Comparison of ENCODE assay signal across 9 mouse cellular contexts in the genomic region with DNA sequence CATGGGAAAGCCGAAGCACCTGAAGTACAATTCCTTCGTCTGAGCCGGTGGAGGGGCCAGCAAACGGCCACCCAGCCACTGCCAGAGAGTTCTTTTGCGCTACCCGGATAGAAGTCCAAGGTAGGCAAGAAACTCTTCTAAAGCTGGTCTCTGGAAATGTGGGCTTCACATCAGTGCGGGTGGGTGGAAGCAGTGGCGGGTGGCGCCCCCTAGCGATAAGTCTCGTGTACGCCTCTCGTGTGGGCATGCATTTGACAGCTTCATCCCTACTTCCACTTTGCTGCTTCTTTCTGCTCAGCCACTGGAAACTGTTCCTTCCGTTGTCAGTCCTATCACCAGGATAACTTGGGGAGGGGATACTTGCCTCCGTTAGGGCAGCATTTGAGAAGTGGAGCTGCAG. TPM values are rescaled to one million over a fixed set of nuclear protein-coding genes. Genes with fewer than 3 reads are reported as not detected.
A peak's percentile ranks its signal among the peaks of the same experiment; 100 is the strongest.
DNase-seq lines count a peak whose midpoint lies in the region; ATAC-seq and TF ChIP-seq lines count a peak whose summit lies in the region.
"Had no signal": no experiment of that assay in that cellular context is flagged by ENCODE, and none has a peak within 500 bp of the region (broad histone marks: within the 10 kb centered on the region; RNA-seq: fewer than 3 reads in every experiment).

No protein-coding gene starts in this region.

- no peak overlapping the region for H3K4me3 ChIP-seq in hindbrain, embryonic 14.5 days (replicated peaks; ENCODE audit: low read length)
- H3K4me3 ChIP-seq in hindbrain, embryonic 16.5 days (ENCODE audit: low read length), result no peak overlapping the region
- no peak overlapping the region for H3K4me3 ChIP-seq in thymus, adult 2 months (ENCODE audit: control insufficient read depth, insufficient read depth, low read length)

- peak; percentile 81; the same call in 1 of the 2 replicates for TF ChIP-seq CTCF in thymus, adult 2 months (IDR thresholded peaks at IDR 0.05; ENCODE audit: borderline replicate concordance, control insufficient read depth, extremely low read depth, insufficient read depth, low read length, poor library complexity)

- no peaks in the 10 kb centered on the region for H3K9me3 ChIP-seq in hindbrain, embryonic 14.5 days (ENCODE audit: control insufficient read depth, low read length)
- H3K9me3 ChIP-seq in hindbrain, embryonic 16.5 days (ENCODE audit: control insufficient read depth, low read length), result no peaks in the 10 kb centered on the region

- peaks cover 11% of the 10 kb centered on the region for H3K4me1 ChIP-seq in hindbrain, embryonic 14.5 days (replicated peaks; ENCODE audit: control insufficient read depth, insufficient read depth, low read length)
- peaks cover 10% of the 10 kb centered on the region for H3K4me1 ChIP-seq in hindbrain, embryonic 16.5 days (ENCODE audit: control insufficient read depth, insufficient read depth, low read depth, low read length)
- H3K4me1 ChIP-seq in thymus, adult 2 months (replicated peaks; ENCODE audit: control insufficient read depth, insufficient read depth, low read length), result peaks cover 5% of the 10 kb centered on the region

- WGBS in hindbrain, embryonic 14.5 days, result 51% methylated on average over 15 of the region's 15 CpGs
- 43% methylated on average over 15 of the region's 15 CpGs for WGBS in hindbrain, embryonic 16.5 days
- WGBS in thymus, adult 2 months, result 56% methylated on average over 15 of the region's 15 CpGs

- H3K4me2 ChIP-seq in hindbrain, embryonic 14.5 days (replicated peaks), result no peak overlapping the region
- H3K4me2 ChIP-seq in hindbrain, embryonic 16.5 days (ENCODE audit: low read length), result no peak overlapping the region

- no peaks in the 10 kb centered on the region for H3K36me3 ChIP-seq in hindbrain, embryonic 14.5 days (replicated peaks; ENCODE audit: control insufficient read depth, insufficient read depth)
- no peaks in the 10 kb centered on the region for H3K36me3 ChIP-seq in hindbrain, embryonic 16.5 days (ENCODE audit: control insufficient read depth, insufficient read depth, low read length)
- no peaks in the 10 kb centered on the region for H3K36me3 ChIP-seq in thymus, adult 2 months (ENCODE audit: control insufficient read depth, insufficient read depth, low read length)

- no peak overlapping the region for H3K27ac ChIP-seq in hindbrain, embryonic 14.5 days
- no peak overlapping the region for H3K27ac ChIP-seq in hindbrain, embryonic 16.5 days (ENCODE audit: low read depth, low read length)
- H3K27ac ChIP-seq in thymus, adult 2 months (ENCODE audit: control insufficient read depth, insufficient read depth, low read length), result no peak overlapping the region
- H3K27ac ChIP-seq: macrophage had no signal

- no peaks in the 10 kb centered on the region for H3K27me3 ChIP-seq in hindbrain, embryonic 14.5 days (ENCODE audit: control insufficient read depth, insufficient read depth, low read length)
- no peaks in the 10 kb centered on the region for H3K27me3 ChIP-seq in hindbrain, embryonic 16.5 days (replicated peaks; ENCODE audit: control insufficient read depth, insufficient read depth, low read length)
- no peaks in the 10 kb centered on the region for H3K27me3 ChIP-seq in thymus, adult 2 months (ENCODE audit: control insufficient read depth, insufficient read depth, low read length)

- no peak for TF ChIP-seq POLR2A in thymus, adult 2 months (IDR thresholded peaks at IDR 0.05; ENCODE audit: control insufficient read depth, extremely low read depth, insufficient read depth, low read length, poor library complexity)

- DNase-seq in hindbrain, embryonic 14.5 days (ENCODE audit: low spot score), result peak; percentile 30
- peak; percentile 45 for DNase-seq in thymus, adult 2 months
- no peak for DNase-seq in thymus, adult 18-20 months
- peak; percentile 33 to 39 for DNase-seq in cerebellum, postnatal 36 days
- peak; percentile 30 to 45 for DNase-seq in lung, postnatal 4 days
- no peak for DNase-seq in right cerebral cortex, postnatal 36 days (ENCODE audit: low spot score in 2 of 2)

- ATAC-seq in hindbrain, embryonic 14.5 days (ENCODE audit: low FRiP score), result no peak
- ATAC-seq in hindbrain, embryonic 16.5 days, result no peak
- ATAC-seq in frontal cortex, adult (ENCODE audit: low TSS enrichment), result no peak

- H3K9ac ChIP-seq in hindbrain, embryonic 14.5 days, result no peak overlapping the region
- H3K9ac ChIP-seq in hindbrain, embryonic 16.5 days (ENCODE audit: low read depth, low read length), result no peak overlapping the region

RNA-seq across cellular contexts. Expression of a gene that starts 15.1 kb away (rescaled TPM):
- polyA plus RNA-seq in hindbrain, embryonic 14.5 days (2014; fragmentation: Nextera tagmentation; extraction: Ambion mirVana), result 0.69 and 2.3 TPM in 2 replicates
- polyA plus RNA-seq in hindbrain, embryonic 16.5 days (2015; fragmentation: Nextera tagmentation; extraction: Ambion mirVana), result 2.4 TPM in 2 replicates
- 270 and 289 TPM in 2 replicates for polyA plus RNA-seq in thymus, adult 2 months (2012; rRNA removed)
- polyA plus RNA-seq: macrophage had no signal

RNA-seq across cellular contexts. Expression of a gene that starts 32.2 kb away (rescaled TPM):
- 95.0 and 97.4 TPM in 2 replicates for polyA plus RNA-seq in hindbrain, embryonic 14.5 days (2014; fragmentation: Nextera tagmentation; extraction: Ambion mirVana)
- polyA plus RNA-seq in hindbrain, embryonic 16.5 days (2015; fragmentation: Nextera tagmentation; extraction: Ambion mirVana), result 116 and 117 TPM in 2 replicates
- polyA plus RNA-seq in thymus, adult 2 months (2012; rRNA removed), result 182 and 213 TPM in 2 replicates

RNA-seq across cellular contexts. Expression of a gene that starts 36.5 kb away (rescaled TPM):
- polyA plus RNA-seq in hindbrain, embryonic 14.5 days (2014; fragmentation: Nextera tagmentation; extraction: Ambion mirVana), result 0.48 and 0.54 TPM in 2 replicates
- polyA plus RNA-seq in hindbrain, embryonic 16.5 days (2015; fragmentation: Nextera tagmentation; extraction: Ambion mirVana), result 0.14 and 0.98 TPM in 2 replicates
- not detected in 2 replicates for polyA plus RNA-seq in thymus, adult 2 months (2012; rRNA removed)
- polyA plus RNA-seq: macrophage had no signal

RNA-seq across cellular contexts. Expression of a gene that starts 55.2 kb away (rescaled TPM):
- polyA plus RNA-seq in hindbrain, embryonic 14.5 days (2014; fragmentation: Nextera tagmentation; extraction: Ambion mirVana), result 772 and 811 TPM in 2 replicates
- 711 and 823 TPM in 2 replicates for polyA plus RNA-seq in hindbrain, embryonic 16.5 days (2015; fragmentation: Nextera tagmentation; extraction: Ambion mirVana)
- polyA plus RNA-seq in thymus, adult 2 months (2012; rRNA removed), result 395 and 432 TPM in 2 replicates

Comparison
In these comparisons a context has a peak if more than half of its experiments do, and no peak if none do; other contexts are left out.
1. DNase-seq: peak in hindbrain, embryonic 14.5 days (single experiment), thymus, adult 2 months (single experiment), cerebellum, postnatal 36 days (2 of 2) and lung, postnatal 4 days (2 of 2); none in thymus, adult 18-20 months (0 of 2) and right cerebral cortex, postnatal 36 days (0 of 2).
2. RNA of a gene that starts 15.1 kb away (polyA plus RNA-seq): 270 to 289 TPM in thymus, adult 2 months; 2.4 TPM in hindbrain, embryonic 16.5 days and 0.69 to 2.3 TPM in hindbrain, embryonic 14.5 days; every median in the first group is over 10 times any median in the second.